Mouse (Mus musculus) midbrain, postnatal 0 days (tissue): Measurements from ENCODE around the gene Stk38. TPM values are rescaled to one million over a fixed set of nuclear protein-coding genes. Genes with fewer than 3 reads are reported as not detected.

Source experiments
- ATAC-seq: fragments of 200-750 bp; cut with Nextera tagmentation; 2 replicates; pipeline ENCODE4 v1.8.0; 2017; ENCODE audit warnings: moderate number of reproducible peaks, mild to moderate bottlenecking, moderate TSS enrichment, moderate library complexity; ENCODE audit not compliant: low FRiP score
- DNase-seq: peaks from one replicate; pipeline ENCODE4 v3.0.0-alpha.2; 2015; ENCODE audit warnings: low spot score
- H3K27ac ChIP-seq: fragments of 300-500 bp; sonication (generic); 2 replicates; pipeline ENCODE4 v1.5.1; 2014; ENCODE audit warnings: low read depth, mild to moderate bottlenecking, low read length, mixed read lengths
- H3K27me3 ChIP-seq: fragments of 300-500 bp; sonication (generic); 2 replicates; pipeline ENCODE4 v1.6.1; 2014; ENCODE audit warnings: low read length, control low read depth, mixed read lengths; ENCODE audit not compliant: insufficient read depth
- H3K36me3 ChIP-seq: fragments of 300-500 bp; sonication (generic); 2 replicates; pipeline ENCODE4 v1.6.1; 2014; ENCODE audit warnings: low read length, control low read depth, mixed read lengths; ENCODE audit not compliant: insufficient read depth
- H3K4me1 ChIP-seq: fragments of 300-500 bp; sonication (generic); 2 replicates; pipeline ENCODE4 v1.6.1; 2014; ENCODE audit warnings: mild to moderate bottlenecking, control low read depth, antibody characterized with exemption, low read length, mixed read lengths; ENCODE audit not compliant: insufficient read depth
- H3K4me2 ChIP-seq: fragments of 300-500 bp; sonication (generic); 2 replicates; pipeline ENCODE4 v1.6.1; 2014; ENCODE audit warnings: low read depth, mild to moderate bottlenecking, low read length, mixed read lengths; ENCODE audit not compliant: poor library complexity, severe bottlenecking
- H3K4me3 ChIP-seq: fragments of 300-500 bp; sonication (generic); 2 replicates; pipeline ENCODE4 v1.5.1; 2014; ENCODE audit warnings: low read depth, mild to moderate bottlenecking, low read length, moderate library complexity
- H3K9ac ChIP-seq: fragments of 300-500 bp; sonication (generic); replicated peaks from 2 replicates; pipeline ENCODE4 v1.6.1; 2014; ENCODE audit warnings: mild to moderate bottlenecking, low read length, moderate library complexity, mixed read lengths; ENCODE audit not compliant: poor library complexity, severe bottlenecking
- H3K9me3 ChIP-seq: fragments of 300-500 bp; sonication (generic); 2 replicates; pipeline ENCODE4 v1.6.1; 2016; ENCODE audit warnings: low read length, control low read depth
- CTCF ChIP-seq: IDR thresholded peaks from 2 replicates; pipeline ENCODE4 v1.5.1; 2016; ENCODE audit warnings: antibody characterized with exemption, mild to moderate bottlenecking
- WGBS: fragments of 180-500 bp; shearing (Covaris S2); extraction: QIAGEN DNeasy Blood & Tissue Kit; methylation state at CpG from one replicate; pipeline ENCODE4 v1.1.7; 2014; 5-methylcytosine and 5-hydroxymethylcytosine counted together
- polyA plus RNA-seq: library from polyadenylated mRNA; unstranded; fragments of >200 nt; fragmentation: Nextera tagmentation; extraction: Ambion mirVana; gene quantifications from 2 replicates; pipeline ENCODE4 v1.2.1, GENCODE M21; 2015
- total RNA-seq: library from RNA; depleted of rRNA; stranded (reverse); fragments of >200 nt; gene quantifications from 2 replicates; pipeline ENCODE4 v1.2.3, GENCODE M21; 2014

Gene Stk38
- total and polyA plus RNA-seq, 2 experiments from 2014 or later = 44.2 to 47.9 TPM

DNA sequence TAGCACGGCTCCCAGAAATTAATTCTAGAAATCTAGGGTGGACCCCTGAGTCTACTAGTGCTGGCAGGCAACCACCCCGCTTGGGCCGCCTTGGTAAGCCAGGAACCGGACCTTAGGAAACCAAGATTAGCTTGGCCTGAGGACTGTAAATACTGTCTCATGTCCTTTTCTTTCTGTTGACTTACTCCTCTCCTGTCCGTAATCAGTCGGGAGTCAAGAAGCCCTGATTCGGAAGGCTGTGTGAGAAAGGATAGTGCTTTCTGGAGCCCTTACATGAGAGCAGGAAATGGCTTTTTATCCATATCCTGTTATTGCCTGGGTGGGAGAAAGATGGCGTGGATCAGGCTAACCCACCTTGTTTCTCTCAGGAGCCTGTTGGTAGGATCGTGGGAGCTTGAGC, 54.5 kb downstream of the Stk38 start:
- Histone ChIP-seq H3K9ac (peak overlapping the region; percentile 85), H3K9me3 (no peaks in the 10 kb centered on the region), H3K36me3 (0 out of 2 replicates have a peak, but pooled peaks cover 6% of the 10 kb centered on the region), H3K4me1 (peaks cover 11% of the 10 kb centered on the region), H3K27ac (peak overlapping the region; percentile 95), H3K27me3 (no peaks in the 10 kb centered on the region), H3K4me3 (peak overlapping the region; percentile 55), H3K4me2 (peak overlapping the region; percentile 64)
- DNase-seq (peak; percentile 16), ATAC-seq (no peak)
- TF ChIP-seq CTCF = no peak
- 16% methylated on average over 9 of the region's 9 CpGs for WGBS

DNA sequence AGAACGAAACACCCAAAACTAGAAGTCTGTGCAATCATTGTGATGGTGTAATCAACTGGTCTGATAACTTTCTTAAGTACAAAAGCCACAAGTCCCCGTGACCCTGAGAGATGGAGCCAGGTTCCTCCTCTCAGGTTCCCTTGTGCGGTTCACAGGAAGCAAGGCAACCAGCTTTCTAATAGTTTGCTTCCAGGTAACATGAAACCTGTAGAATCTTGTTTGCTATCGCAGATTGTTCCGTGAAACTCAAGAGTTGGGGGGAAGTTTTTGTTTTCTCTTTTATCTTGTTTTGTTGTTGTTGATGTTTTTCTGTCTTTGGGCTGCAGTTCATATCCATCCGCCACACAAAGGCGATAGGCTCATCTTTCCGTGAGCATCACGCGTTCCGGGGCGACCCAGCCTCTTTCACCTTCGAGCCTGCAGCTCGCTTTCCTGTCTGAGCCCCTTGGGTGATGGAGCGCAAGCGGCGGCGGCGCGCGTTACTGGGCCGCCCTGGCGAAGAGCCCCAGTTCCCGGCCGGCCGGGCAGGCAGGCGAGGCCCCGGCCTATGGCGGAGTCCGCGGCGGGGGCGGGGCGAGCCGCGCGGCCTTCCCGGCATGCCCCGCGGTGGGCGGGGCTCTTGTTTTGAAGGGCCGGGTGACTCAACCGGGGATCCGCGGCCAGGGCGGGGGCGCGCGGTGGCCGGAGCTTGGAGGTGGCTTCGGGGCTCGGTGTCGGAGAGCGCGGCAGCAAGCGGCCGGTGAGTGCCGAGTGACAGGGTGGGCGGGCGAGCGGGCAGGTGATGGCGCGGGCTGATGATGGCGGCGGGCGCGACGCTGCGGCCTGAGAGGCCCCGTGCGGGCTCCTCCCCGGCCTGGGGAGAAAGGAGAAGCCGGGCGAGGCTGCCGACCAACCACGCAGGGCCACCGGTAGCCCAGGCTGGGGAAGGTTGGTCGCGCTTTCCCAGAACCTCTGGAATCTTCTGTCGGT, 55.7 kb downstream of the Stk38 start, which contains the start of gene Kctd20:
TSS of gene Kctd20 (plus strand) at position 120 of the 969 bp plus-strand sequence.
- Histone ChIP-seq H3K9me3 (peaks cover 3% of the 10 kb centered on the region; the same call in 1 of the 2 replicates), H3K36me3 (no peaks in the 10 kb centered on the region), H3K4me1 (peaks cover 11% of the 10 kb centered on the region), H3K27me3 (no peaks in the 10 kb centered on the region), H3K27ac (peak within 1 kb of the TSS; percentile 95), H3K9ac (peak within 1 kb of the TSS; percentile 85), H3K4me3 (peak within 1 kb of the TSS; percentile 55), H3K4me2 (peak within 1 kb of the TSS; percentile 64)
- peak; percentile 92 for DNase-seq
- no peak for TF ChIP-seq CTCF
- WGBS = under 1% methylated on average over 53 of the region's 80 CpGs
- ATAC-seq = peak; percentile 89

DNA sequence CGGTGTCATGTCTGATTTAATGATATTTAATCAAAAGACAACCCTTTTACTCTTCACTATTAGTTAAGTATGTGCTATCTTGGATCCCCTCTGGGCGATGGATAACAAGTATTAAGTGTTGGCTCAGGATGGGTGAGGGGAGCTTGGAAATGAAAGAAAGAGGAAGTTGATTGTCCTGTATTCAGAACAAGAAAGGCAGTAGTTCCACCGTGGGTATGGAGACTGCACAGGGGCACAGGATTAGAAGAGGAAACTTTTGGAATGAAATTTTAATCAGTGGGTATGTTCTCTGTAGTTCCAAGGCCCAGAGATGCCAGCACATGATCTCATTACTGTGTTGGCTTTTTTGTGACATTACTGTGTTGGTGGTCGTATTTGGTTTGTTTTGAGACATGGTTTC, 57.0 kb downstream of the Stk38 start:
- no peaks in the 10 kb centered on the region for H3K36me3 ChIP-seq
- no peak for DNase-seq
- WGBS = 78% methylated on average over 4 of the region's 4 CpGs
- H3K9me3 ChIP-seq = peaks cover 3% of the 10 kb centered on the region; the same call in 1 of the 2 replicates
- H3K4me1 ChIP-seq = peaks cover 11% of the 10 kb centered on the region
- no peak for TF ChIP-seq CTCF
- ATAC-seq = no peak
- H3K9ac ChIP-seq = no peak overlapping the region
- no peak overlapping the region for H3K4me3 ChIP-seq
- no peak overlapping the region for H3K27ac ChIP-seq
- no peak overlapping the region for H3K4me2 ChIP-seq
- H3K27me3 ChIP-seq = no peaks in the 10 kb centered on the region

DNA sequence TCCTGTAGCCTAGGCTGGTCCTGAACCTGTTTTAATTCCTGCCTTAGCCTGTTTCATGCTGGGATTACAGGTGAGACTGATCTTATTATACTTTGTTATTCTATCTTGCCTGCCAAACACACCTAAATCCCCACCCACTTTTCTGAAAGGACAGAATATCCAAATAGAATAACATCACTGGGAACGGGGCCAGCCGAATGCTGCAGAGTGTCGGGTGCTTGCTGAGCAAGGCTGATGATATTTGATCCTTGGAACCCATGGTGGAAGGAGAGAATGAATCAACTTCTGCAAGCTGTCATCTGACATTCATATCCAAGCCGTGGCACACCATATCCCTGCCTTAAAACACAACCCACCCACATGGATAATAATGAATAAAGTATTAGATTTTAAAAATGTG, 59.1 kb downstream of the Stk38 start:
- H3K9ac ChIP-seq = no peak overlapping the region
- TF ChIP-seq CTCF = no peak
- DNase-seq = no peak

DNA sequence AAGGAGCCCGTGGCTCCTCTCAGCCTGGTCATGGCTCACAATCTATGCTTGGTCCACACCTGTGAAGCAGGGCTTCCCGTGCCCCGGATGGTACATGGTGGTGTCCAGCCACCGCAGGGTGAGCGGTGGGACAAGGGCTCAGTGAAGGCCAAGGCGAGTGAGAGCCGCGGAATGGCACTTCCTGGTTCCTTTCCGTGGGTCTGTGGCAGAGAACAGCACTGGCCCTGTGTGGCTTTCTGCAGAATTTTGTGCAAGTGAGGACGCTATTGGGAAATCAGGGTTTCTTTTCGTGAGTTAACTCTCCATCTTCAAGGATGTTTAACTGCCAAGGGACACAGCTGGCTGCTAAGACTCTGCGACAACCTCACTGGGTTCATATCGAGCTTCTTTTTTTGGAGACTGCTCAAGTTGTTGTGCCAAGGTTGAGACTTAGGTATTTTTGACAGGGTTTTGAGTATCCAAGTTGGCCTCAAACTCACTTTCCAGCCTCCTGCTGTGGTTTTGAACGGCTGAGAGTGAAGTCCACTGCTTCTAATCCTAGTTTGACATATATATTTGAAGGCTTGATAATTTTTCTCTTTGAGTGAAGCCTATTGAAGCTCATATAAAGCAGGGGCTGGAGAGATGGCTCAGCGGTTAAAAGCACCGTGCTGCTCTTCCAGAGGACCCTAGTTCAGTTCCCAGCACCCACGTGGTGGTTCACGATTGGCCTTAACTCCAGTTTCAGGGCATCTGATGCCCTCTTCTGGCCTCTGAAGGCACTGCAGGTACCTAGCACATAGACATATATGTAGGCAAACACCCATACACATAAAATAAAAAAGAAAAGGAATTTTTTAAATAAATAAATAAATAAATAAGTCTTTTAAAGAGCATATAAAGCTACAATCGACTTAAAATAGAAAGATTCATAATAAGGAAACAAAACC, 60.5 kb downstream of the Stk38 start:
- no peak overlapping the region for H3K4me3 ChIP-seq
- H3K36me3 ChIP-seq = no peaks in the 10 kb centered on the region
- no peak overlapping the region for H3K4me2 ChIP-seq
- ATAC-seq (no peak), DNase-seq (no peak)
- H3K27ac ChIP-seq = no peak overlapping the region
- peaks cover 2% of the 10 kb centered on the region; the same call in 1 of the 2 replicates for H3K4me1 ChIP-seq
- 91% methylated on average over 19 of the region's 19 CpGs for WGBS
- no peaks in the 10 kb centered on the region for H3K27me3 ChIP-seq
- peaks cover 3% of the 10 kb centered on the region; the same call in 1 of the 2 replicates for H3K9me3 ChIP-seq
- no peak overlapping the region for H3K9ac ChIP-seq
- TF ChIP-seq CTCF = peak; percentile 4; the same call in 1 of the 2 replicates

More for the DNA sequence above, 59.1 kb downstream of the Stk38 start:
- Histone ChIP-seq H3K9me3 (peaks cover 3% of the 10 kb centered on the region; the same call in 1 of the 2 replicates), H3K27ac (no peak overlapping the region), H3K4me3 (no peak overlapping the region), H3K4me1 (peaks cover 5% of the 10 kb centered on the region), H3K27me3 (no peaks in the 10 kb centered on the region), H3K36me3 (no peaks in the 10 kb centered on the region), H3K4me2 (no peak overlapping the region)
- no peak for ATAC-seq
- 78% methylated on average over 4 of the region's 4 CpGs for WGBS
